Mouse (Mus musculus) C3H10T1/2 (cell line): ENCODE data around the gene Tlx2. TPM values are rescaled to one million over a fixed set of nuclear protein-coding genes. Genes with fewer than 3 reads are reported as not detected.

Experiments
- polyA plus RNA-seq, 2 experiments: library from polyadenylated mRNA; unstranded; fragments of >200 nt; fragmentation: generic; extraction: Trizol; gene quantifications; one replicate each; pipeline ENCODE4 v1.2.1; 2012; ENCODE audit warnings: missing spikeins in 2 of 2

Tlx2 gene
- under 1 TPM; 0.18 to 0.23 TPM for polyA plus RNA-seq

GRCm38 (mm10) chr6:83070247-83070310, at the start of gene Tlx2:
TSS of gene Tlx2 (minus strand) at chr6:83070293.

DNA sequence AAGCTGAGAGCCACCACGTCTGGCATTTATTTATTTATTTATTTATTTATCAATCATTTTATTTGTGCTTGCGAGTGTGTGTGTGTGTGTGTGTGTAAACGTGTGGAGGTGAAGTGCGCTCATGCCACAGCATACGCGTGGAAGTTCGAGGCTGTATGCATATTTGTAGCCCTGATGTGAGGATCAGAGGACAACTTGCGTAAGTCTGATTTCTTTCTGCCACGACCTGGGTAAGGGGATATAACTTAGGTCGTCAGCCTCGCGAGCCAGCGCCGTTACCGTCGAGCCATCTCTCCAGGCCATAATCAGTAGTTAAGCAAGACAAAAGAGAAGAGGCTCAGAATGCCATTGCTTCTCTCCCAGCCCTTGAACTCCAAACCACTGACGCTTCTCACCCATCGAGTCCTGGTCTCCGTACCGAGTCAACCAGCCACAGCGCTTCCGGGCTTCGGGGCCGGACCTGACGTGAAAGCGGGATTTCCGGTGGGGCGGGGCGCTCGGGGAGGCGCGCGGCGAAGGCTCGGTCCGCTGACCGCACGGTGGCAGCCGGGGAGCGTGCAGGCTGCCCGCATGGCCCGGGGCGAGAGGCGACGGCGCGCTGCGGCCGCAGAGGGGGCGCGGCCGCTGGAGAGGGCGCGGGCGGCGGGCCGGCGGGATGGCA, 45.0 kb upstream of the Tlx2 start, which contains the start of gene Mogs:
Mogs (plus strand) TSS at position 486 of the 661 bp plus-strand sequence.

DNA sequence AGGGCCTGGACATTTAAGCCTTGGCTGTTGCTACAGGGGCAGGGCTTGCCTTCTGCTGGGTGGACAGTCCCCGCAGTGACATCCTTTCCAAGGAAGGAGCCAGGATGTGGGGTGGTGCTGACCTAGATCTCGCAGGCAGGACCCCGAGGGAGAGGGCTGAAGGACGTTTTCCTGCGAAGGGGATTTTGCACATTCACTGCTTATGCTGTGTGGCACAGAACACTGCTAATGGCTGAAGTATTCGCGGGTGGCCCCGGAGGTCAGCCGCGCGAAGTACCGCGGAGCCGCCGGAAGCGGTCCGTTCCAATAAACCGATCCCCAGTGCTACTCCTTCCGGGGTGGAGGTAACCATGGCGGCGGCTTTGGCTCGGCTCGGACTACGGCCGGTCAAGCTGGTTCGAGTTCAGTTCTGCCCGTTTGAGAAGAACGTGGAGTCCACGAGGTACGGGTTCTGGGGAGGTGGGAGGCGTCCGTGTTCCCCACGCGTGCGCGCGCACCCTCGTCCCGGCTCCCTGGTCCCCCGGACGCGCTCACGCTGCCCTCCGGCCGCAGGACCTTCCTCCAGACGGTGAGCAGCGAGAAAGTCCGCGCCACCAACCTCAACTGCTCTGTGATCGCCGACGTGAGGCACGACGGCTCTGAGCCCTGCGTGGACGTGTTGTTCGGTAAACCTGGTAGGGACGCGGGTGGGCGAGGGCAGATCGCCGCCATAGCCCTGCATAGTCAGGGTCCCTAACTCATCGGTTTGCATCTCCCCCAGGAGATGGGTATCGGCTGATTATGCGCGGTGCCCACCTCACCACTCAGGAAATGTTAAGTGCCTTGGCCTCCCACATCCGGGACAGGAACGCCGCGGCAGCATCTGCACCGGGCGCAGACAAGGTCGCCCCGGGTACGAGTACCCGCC, 38.9 kb upstream of the Tlx2 start, which contains the start of gene Mrpl53:
Mrpl53 (plus strand) TSS at position 279 of the 907 bp plus-strand sequence.

DNA sequence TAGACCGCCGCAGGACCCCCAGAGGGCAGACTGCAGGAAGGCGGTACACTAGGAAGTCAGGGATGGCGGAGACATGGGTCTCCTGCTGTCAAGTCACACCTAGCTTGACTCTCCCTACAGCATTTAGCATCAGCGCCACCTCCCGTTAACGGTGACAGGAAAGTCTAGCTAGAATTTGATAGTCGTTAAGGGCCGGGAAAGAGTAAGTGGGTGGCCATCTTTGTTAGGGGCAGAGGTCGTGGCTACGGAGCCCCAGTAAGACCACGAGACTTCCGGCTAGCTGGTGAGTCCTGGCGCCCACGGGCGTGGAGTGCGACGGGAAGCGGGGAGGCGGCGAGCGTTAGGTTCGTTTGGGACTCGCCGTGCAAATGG, 31.2 kb upstream of the Tlx2 start, which contains the start of the genes Ccdc142 and Gm42688:
Ccdc142 (plus strand) TSS at position 286 of the 372 bp plus-strand sequence.
Gm42688 (plus strand) TSS at position 302 of the 372 bp plus-strand sequence.

DNA sequence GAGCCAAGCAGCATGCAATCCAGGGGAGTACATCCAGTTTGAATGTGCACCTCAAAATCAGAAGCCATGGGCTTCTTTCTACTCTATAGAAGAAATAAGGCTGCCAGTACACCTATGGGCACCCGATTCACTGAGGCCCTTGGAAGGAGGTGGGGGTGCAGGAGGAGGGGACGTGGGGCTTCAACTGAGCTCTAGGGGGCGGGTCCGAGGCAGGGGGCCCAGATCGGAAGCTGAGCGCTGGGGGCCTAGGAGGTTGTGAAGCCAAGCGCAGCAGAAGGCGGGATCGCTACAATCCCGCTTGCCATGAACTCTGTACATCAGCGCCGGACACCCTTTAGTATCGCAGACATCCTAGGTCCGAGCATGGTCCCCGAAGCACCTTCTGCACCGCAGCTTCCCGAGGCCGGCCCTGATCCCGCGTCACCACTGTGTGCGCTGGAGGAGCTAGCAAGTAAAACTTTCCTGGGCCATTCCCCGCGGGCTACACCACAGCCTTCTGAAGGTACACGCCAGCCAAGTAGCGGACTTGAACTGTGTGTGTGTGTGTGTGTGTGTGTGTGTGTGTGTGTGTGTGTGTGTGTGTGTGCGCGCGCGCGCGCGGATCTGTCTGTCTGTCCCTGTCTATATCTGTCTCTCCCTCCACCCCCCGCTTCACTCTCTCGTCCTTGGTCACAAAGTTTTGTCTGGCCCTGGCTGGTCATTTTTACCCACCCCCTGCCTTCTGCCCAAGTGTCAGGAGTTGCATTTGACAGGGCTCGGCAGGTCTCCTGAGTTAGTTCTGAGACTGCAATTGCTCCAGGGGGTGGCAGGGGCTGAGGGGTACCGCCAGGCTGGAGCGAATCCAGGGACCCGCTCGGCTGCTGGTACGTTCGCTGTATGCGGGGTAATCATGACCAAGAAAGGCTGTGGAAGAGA, 16.3 kb upstream of the Tlx2 start, which contains the start of gene Lbx2:
Lbx2 (plus strand) TSS at position 247 of the 915 bp plus-strand sequence.

DNA sequence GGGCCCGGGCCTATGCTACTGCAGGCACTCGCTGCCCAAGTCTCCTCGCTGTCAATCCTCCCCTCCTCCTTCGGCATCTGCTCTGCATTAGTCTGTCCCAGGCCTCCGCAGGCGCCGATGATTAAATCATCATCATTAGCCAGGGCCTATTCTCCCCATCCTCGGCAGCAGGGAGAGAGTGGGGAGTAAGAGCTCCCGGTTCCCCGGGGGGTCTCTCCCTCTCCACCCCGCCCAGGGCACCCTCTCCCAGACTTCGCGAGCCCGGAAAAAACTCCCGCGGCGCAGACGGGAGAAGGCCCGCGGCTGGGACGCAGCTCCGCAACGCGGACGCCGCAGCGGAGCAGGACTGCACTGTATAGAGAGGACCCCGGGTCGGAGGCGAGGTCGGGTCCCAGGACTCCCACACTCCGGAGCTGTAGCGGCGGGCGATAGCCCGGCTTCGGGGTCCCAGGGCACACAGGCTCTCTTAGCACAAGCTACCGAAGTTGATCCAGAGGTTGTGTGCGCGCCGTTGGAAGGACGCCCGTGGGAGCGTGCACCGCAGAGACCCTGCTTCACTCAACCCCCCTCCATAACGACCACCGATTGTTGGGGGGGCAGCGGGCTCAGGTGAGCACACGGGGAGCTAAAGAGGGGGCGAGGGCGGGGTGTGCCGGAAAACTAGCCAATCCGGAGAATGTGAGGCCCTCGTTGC, 7.7 kb upstream of the Tlx2 start, which contains the start of gene Pcgf1:
Pcgf1 (plus strand) TSS at position 240 of the 694 bp plus-strand sequence.

DNA sequence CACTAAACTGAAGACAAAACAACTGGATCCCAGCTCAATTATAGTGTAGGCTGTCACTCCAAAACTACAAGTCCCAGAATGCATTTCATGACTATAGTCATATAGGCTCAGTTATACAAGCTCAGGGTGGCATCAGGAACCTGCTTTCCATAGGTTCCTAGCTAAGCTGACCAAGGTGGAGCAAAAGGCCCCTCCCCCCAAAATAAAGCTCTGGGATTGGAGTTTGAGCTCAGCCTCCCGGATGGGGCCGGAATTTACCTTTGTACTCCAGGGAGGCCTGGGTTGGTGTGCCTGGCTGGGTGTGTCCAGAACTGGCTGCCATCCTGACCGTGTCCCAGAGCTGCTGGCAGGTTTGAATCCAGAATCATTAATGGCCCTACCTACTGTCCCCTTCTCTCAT, 12.3 kb downstream of the Tlx2 start, which contains the start of gene Dqx1:
Dqx1 (plus strand) TSS at position 55 of the 400 bp plus-strand sequence.

DNA sequence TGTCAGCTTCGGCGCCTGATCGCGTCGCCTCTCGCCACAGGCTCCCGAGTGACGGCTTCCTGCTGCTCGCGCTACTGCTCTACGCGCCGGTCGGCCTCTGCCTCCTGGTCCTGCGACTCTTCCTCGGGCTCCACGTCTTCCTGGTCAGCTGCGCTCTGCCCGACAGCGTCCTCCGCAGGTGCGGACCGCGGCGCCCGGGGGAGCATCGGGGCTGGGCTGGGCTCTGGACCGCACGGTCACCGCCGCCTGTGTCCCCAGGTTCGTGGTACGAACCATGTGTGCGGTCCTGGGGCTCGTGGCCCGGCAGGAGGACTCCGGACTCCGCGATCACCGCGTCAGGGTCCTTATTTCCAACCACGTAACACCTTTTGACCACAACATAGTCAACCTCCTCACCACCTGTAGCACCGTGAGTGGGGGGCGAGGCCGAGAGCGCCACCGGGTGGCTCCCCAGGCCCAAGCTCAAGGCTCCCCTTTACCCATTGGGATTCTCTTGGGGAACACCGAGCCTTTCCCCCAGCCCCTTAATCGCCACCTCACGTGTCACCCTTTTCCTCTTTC, 15.1 kb downstream of the Tlx2 start, which contains the start of gene Htra2:
Htra2 (minus strand) TSS at position 403 of the 561 bp plus-strand sequence.

GRCm38 (mm10) chr6:83054074-83054851, 15.8 kb downstream of the Tlx2 start, which contains the start of gene Aup1:
TSS of gene Aup1 (plus strand) at chr6:83054521.

GRCm38 (mm10) chr6:83033249-83034185, 36.6 kb downstream of the Tlx2 start, which contains the start of the genes Dok1 and Loxl3:
TSS of gene Dok1 (minus strand) at chr6:83033471.
TSS of gene Loxl3 (plus strand) at chr6:83034173.

Other genes starting within 250 kb of the Tlx2 start
- not detected for gene Sema4f, start 130.5 kb downstream of the Tlx2 start, polyA plus RNA-seq
- 1 to 10 TPM; 1.2 to 8.0 TPM for gene M1ap, start 123.4 kb downstream of the Tlx2 start, polyA plus RNA-seq
- 10 to 100 TPM; 32.8 to 94.4 TPM for gene Dok1, start 36.8 kb downstream of the Tlx2 start, polyA plus RNA-seq
- 10 to 100 TPM; 24.3 to 39.1 TPM for gene Loxl3, start 36.1 kb downstream of the Tlx2 start, polyA plus RNA-seq
- 100 to 1,000 TPM; 171 to 221 TPM for gene Aup1, start 15.8 kb downstream of the Tlx2 start, polyA plus RNA-seq
- 10 to 100 TPM; 41.6 to 88.1 TPM for gene Htra2, start 15.0 kb downstream of the Tlx2 start, polyA plus RNA-seq
- gene Dqx1, start 12.4 kb downstream of the Tlx2 start, polyA plus RNA-seq: under 1 TPM; 0.07 to 0.87 TPM
- 10 to 100 TPM; 10.3 to 29.5 TPM for gene Pcgf1, start 7.6 kb upstream of the Tlx2 start, polyA plus RNA-seq
- gene Lbx2, start 16.1 kb upstream of the Tlx2 start, polyA plus RNA-seq: 1 to 10 TPM in 1 of 2 experiments, under 1 TPM in 1; 0.62 to 2.1 TPM
- 1 to 10 TPM in 1 of 2 experiments, under 1 TPM in 1; 0.27 to 2.7 TPM for gene Ccdc142, start 31.3 kb upstream of the Tlx2 start, polyA plus RNA-seq
- gene Gm42688, start 31.3 kb upstream of the Tlx2 start, polyA plus RNA-seq: 1 to 10 TPM in 1 of 2 experiments, under 1 TPM in 1; 0.48 to 2.7 TPM
- 10 to 100 TPM; 66.9 to 76.7 TPM for gene Mrpl53, start 38.7 kb upstream of the Tlx2 start, polyA plus RNA-seq
- 10 to 100 TPM; 16.6 to 26.2 TPM for gene Mogs, start 45.2 kb upstream of the Tlx2 start, polyA plus RNA-seq
- gene Wbp1, start 51.3 kb upstream of the Tlx2 start, polyA plus RNA-seq: 100 to 1,000 TPM in 1 of 2 experiments, 10 to 100 TPM in 1; 83.4 to 162 TPM
- gene Ino80b, start 55.1 kb upstream of the Tlx2 start, polyA plus RNA-seq: 10 to 100 TPM; 44.3 to 55.0 TPM
- 10 to 100 TPM; 24.9 to 34.2 TPM for gene Rtkn, start 65.2 kb upstream of the Tlx2 start, polyA plus RNA-seq
- 1 to 10 TPM; 6.6 to 10.0 TPM for gene Wdr54, start 86.1 kb upstream of the Tlx2 start, polyA plus RNA-seq
- gene 1700003E16Rik, start 86.1 kb upstream of the Tlx2 start, polyA plus RNA-seq: 1 to 10 TPM; 2.0 to 4.9 TPM
- gene Dctn1, start 95.6 kb upstream of the Tlx2 start, polyA plus RNA-seq: 100 to 1,000 TPM in 1 of 2 experiments, 10 to 100 TPM in 1; 46.5 to 121 TPM
- gene Slc4a5, start 149.5 kb upstream of the Tlx2 start, polyA plus RNA-seq: under 1 TPM in 1 of 2 experiments, not detected in 1; 0.02 TPM